Mouse (Mus musculus) brown adipose tissue, adult 24 weeks (tissue): ENCODE measurements at regions not wholly inside any gene's neighbourhood (a gene's known extent, or its start where the extent isn't known, plus 50 kb on each side); places are given as distances from the start of the nearest gene placed in this dataset.

ENCODE experiments used
- H3K27ac ChIP-seq: fragments of 200-500 bp; replicated peaks from 2 replicates; pipeline ENCODE4 v1.5.1; 2012; ENCODE audit warnings: low read depth, mild to moderate bottlenecking, low read length
- H3K4me1 ChIP-seq: fragments of 200-500 bp; 2 replicates; pipeline ENCODE4 v1.6.1; 2012; ENCODE audit warnings: low read length, mixed read lengths; ENCODE audit not compliant: control insufficient read depth, insufficient read depth, insufficient read length
- H3K4me3 ChIP-seq: fragments of 200-500 bp; 2 replicates; pipeline ENCODE4 v1.5.1; 2012; ENCODE audit warnings: low read depth, mild to moderate bottlenecking, low read length, moderate library complexity; ENCODE audit not compliant: insufficient read depth

DNA sequence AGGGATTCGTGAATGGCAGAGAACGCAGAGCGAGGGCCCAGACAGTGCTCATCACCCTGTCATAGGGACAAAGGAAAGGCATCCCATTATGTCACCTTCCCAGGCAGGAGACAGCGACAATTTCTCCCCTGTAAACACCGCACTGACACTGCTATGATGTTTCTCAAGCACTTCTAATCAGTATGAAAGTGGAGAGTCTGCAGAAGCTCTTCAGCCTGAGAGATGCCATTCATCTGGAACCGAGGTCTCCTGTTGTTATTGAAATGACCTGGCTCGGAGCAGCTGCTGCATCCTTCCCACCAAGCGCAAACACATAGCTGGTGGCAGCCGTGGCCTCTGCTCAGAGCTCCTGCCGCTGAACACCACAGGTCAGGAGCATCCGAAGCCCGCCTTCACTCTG is 380.5 kb upstream of the Smim15 start:
- Histone ChIP-seq H3K4me1 (no peaks in the 10 kb centered on the region), H3K27ac (no peak overlapping the region), H3K4me3 (no peak overlapping the region)

DNA sequence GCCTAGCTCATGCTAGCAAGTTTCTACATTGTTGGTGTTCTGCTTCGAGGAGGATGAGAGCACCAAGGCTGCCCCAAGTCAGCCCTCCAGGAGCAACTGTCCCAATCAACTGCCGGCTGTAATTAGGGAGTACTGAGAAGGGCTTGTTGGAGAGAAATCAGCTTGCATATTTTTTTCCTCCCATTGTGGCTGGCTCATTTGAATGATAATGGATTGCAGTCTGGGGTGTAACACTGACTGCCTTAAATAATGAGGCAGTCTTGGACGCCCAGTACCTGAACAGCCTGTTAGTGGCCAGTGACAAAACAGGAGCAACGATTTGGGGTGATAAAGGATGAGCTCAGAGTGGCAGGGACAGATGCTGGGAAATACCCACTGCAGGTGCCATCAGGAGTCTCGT is 382.8 kb upstream of the Smim15 start:
- no peak overlapping the region for H3K27ac ChIP-seq
- H3K4me3 ChIP-seq: no peak overlapping the region
- H3K4me1 ChIP-seq: no peaks in the 10 kb centered on the region

DNA sequence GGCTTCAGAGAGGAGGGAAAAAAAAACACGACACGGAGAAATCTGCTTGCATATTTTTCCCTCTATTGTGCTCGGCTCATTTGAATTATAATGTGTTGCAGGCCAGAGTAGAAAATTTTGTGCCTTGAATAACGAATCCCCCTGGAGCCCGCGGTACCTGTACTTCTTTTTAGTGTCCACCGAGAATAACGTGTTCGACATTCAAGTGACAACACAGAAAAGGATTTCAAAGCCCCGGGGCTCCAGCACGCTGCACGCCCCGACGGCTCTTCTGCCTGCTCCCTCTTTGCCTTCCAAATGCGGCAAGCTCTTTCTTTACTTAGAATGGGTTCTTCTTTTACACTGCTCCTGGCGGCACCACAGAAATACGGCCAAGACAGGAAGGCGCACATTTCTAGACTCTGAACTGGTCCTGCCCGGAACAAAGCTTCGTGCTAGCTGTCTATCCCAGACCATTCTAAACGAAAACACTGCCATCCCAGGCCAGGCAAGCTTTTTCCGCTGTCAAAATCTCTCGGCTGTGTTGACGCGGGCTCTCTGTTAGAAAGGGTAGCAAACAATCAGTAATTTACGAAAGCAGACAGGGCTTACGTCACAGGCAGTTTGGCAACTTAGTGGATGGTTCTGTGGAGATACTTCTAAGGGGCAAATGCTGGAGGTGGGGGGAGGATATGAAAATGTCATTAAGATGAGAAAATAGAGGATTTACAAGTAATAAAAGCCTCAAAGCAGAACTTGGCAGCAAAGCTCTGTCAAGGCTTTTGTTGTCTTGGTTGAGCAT is 398.2 kb upstream of the Smim15 start:
- peak overlapping the region; percentile 38 for H3K4me3 ChIP-seq
- no peaks in the 10 kb centered on the region for H3K4me1 ChIP-seq
- no peak overlapping the region for H3K27ac ChIP-seq

DNA sequence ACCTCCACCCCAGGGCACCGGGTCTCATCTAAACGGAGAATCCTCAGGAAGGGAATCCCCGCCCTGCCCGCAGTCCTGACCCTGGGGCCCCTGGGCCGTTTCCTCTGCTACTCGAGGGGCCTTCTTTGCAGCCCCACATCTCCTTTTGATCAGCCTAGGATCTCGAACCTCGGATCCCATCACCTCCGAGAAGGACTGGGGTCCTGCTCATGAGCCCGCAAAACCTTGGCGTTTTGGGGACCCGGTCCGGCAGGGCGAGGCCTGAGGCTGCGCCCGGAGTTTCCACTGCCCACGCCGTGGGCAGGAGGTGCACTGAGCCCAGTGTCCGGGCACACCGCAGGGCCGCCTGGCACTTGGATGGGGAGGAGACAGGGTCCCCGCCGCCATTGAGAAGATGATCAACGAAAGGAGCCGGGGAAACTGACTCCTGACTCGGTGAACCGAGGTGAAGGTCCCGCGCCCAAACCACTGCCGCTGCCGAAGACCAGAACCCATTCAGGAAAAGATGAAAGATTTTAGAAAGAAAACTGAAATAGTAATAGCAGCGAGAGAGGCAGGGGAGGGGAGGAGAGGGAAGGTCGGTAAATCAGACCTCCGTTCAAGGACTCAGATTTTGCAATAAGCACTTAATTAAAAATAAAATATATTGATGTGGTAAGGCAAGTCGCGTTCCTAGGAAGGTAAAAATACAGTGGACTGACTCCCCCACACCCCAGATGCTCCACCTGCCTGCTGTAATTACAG is 399.0 kb upstream of the Smim15 start:
- Histone ChIP-seq H3K4me3 (peak overlapping the region; percentile 38; the same call in 1 of the 2 replicates), H3K4me1 (no peaks in the 10 kb centered on the region), H3K27ac (no peak overlapping the region)

DNA sequence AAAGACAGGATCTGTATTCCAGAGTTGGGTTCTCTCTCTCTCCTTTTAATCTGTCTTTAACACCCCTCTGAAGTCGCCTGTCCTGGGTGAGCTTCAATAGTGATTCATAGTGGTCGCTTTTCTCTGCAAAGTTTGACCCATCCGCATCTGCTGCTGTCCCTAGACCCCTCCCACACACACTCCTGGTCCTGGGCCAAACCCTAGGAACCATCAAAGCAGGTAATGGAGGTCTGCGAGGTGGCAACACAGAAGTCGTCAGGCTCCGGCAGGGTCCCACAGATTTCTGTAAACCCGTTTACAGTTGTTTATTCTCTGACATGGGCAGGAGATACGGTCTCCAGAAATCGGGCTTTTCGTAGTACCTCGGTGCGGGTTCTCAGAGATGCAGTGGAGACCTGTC is 399.5 kb upstream of the Smim15 start:
- H3K27ac ChIP-seq: no peak overlapping the region
- no peaks in the 10 kb centered on the region for H3K4me1 ChIP-seq
- no peak overlapping the region for H3K4me3 ChIP-seq

DNA sequence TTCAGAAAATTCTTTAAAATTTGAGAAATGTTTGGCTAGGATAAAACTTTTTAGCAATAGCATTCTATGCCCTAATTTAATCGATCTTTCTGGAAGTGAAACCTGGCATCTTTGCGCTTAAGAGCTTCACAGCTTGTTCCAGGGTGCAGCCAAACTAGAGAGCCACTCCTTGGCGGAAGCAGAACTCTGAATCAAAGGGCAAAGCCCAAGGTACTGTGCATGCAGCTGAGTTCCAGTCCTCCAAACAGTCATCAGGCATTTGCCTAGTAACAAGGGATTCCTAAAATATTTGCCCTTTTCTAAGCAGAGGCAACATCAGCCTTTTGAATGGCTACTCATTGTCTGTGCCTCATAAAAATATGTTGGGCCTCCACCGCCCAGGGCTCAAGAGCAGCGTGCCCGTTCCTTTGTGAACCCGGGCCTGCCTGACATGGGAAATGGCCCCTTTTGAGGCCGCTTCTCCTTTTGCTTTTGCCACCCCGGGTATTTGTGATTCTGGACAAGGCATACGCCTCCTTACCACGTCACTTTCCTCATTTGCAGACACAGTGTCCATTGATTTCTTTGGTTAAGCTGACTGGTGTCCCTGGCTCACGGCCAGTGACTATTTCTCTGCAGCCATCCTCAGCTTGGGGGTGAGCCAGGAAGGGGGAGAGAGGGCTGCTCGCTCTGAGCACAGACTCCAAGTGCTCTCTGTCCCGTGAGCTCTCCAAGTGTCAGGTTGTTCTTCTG is 402.2 kb upstream of the Smim15 start:
- H3K4me3 ChIP-seq: no peak overlapping the region
- H3K4me1 ChIP-seq: no peaks in the 10 kb centered on the region
- no peak overlapping the region for H3K27ac ChIP-seq

DNA sequence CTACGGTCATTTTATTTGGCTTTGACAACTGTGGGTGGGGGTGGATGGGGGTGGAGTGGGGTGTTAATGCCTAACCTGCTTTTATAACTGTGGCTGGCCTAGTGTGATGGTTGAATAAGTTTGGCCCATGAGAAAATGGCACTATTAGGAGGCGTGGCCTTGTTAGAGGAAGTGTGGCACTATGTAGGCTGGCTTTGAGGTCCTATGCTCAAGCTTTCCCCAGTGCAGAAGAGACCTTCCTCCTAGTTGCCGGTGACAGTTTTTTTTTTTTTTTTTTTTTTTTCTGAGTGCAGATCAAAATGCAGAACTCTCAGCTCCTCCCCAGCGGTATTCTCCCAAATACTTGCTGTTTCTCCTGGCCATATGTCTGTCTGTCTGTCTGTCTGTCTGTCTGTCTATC is 404.6 kb upstream of the Smim15 start:
- Histone ChIP-seq H3K4me3 (no peak overlapping the region), H3K4me1 (peaks cover under 1% of the 10 kb centered on the region; the same call in 1 of the 2 replicates), H3K27ac (no peak overlapping the region)

DNA sequence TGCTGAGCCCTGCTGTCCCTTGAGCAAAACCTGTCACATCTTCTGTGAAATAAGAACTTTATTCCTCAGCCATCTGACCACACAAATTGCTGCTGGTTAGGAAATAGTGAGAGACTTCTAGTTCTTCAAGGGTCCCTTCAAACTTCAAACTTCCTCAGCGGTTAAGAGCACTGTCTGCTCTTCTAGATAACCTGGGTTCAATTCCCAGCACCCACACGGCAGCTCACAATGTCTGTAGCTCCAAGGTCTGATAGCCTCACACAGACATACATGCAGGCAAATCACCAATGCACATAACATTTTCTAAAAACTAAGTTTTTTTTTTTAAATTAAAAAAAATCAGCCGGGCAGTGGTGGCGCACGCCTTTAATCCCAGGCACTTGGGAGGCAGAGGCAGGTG is 407.0 kb upstream of the Smim15 start:
- no peak overlapping the region for H3K27ac ChIP-seq

DNA sequence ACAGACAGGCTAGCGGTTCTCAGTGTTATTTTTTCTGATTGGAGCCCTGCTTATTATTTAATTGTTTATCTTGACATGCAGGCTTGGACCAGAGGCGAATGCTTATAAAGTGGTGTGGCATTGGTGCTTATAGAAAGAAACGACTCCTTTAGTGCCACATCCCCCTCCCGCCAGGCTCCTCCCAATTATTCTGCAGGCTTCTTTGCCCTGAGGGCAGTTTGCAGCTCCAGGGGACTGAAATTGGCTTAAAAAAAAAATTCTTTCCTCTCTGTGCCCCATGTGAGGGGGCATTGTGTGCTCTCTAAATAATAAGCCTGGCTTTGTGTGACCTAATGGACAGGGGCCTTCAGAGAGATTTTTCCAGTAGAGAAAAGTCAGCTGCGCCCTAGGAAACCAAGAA is 409.1 kb upstream of the Smim15 start:
- H3K4me1 ChIP-seq: peaks cover 2% of the 10 kb centered on the region; the same call in 1 of the 2 replicates
- no peak overlapping the region for H3K4me3 ChIP-seq
- no peak overlapping the region for H3K27ac ChIP-seq

More for the DNA sequence above, 407.0 kb upstream of the Smim15 start:
- Histone ChIP-seq H3K4me3 (no peak overlapping the region), H3K4me1 (peaks cover 2% of the 10 kb centered on the region; the same call in 1 of the 2 replicates)

DNA sequence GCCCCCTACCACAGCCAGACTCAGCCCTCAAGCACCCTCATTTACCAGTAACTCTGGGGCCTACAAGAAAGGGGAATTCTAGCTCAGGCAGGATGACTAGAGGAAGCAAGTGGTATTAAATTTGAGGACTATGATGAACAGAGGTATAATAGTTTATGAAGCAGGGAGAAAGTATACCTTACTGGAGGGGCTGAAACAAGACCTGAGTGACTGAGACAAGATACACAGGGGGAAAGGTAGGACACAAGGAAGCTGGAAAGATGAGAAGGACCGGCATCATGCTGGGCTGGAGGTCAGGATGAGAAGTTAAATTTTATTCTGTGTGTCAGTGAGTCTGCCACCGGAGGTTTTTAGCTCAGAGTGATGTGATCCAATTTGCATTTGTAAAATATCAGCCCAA is 417.2 kb upstream of the Smim15 start:
- no peak overlapping the region for H3K4me3 ChIP-seq

DNA sequence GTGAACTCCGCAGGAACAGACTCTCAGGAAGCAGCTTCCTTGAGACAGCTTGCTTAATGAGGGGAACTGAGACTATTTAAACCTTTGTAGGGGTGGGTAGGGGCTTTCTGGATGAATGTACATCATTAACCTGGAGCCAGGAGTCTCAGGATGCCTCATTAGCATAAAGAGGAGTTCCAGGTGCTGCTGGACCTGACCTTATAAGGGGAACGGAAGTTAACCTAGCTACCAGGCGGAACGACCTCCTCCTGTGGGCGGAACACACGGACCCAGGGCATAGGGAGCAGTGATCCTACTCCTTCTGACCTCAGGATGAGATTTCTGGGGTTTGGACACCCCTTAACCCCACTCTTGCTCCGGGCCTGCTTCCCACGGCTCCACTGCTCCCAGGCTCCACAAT is 417.6 kb upstream of the Smim15 start:
- no peaks in the 10 kb centered on the region for H3K4me1 ChIP-seq
- no peak overlapping the region for H3K27ac ChIP-seq
- H3K4me3 ChIP-seq: no peak overlapping the region

More for the DNA sequence above, 417.2 kb upstream of the Smim15 start:
- H3K4me1 ChIP-seq: no peaks in the 10 kb centered on the region
- H3K27ac ChIP-seq: no peak overlapping the region

DNA sequence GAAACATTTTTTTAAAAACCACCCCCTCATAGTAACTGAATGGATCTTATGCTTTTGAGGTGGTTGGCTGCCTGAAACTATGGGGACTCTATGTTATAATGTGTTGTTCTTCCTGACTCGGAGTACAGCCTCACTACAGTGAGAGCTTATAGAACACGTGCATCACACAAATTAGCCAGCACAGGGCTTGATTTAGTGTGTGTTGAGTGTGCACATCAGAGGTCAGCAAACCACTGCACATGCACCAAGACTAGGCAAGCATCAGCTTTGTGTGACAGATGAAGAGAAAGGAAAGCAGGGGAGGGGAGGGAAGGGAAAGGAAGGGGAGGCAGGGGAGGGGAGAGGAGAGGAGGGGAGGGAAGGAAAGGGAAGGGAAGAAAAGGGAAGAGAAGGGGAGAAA is 422.9 kb upstream of the Smim15 start:
- no peak overlapping the region for H3K27ac ChIP-seq
- no peak overlapping the region for H3K4me3 ChIP-seq
- H3K4me1 ChIP-seq: no peaks in the 10 kb centered on the region

DNA sequence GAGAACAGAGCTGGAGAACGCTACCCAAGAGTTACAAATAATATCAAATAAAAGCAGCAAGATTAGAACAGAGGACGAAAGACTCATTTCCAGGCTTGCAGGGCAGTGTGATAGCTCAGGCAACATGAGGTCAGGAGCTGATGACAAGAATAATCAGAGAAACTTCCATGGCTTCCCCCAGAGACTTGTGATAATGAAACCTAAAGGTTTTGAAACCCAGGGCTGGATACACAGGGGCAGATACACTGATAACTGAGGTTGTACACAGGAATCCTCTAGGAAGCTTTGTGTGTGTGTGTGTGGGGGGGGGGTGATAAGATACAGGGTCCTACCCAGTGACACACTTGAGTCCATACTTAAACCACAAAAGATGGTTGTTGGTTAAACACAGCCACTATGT is 423.4 kb upstream of the Smim15 start:
- no peak overlapping the region for H3K4me3 ChIP-seq
- no peak overlapping the region for H3K27ac ChIP-seq
- H3K4me1 ChIP-seq: no peaks in the 10 kb centered on the region

DNA sequence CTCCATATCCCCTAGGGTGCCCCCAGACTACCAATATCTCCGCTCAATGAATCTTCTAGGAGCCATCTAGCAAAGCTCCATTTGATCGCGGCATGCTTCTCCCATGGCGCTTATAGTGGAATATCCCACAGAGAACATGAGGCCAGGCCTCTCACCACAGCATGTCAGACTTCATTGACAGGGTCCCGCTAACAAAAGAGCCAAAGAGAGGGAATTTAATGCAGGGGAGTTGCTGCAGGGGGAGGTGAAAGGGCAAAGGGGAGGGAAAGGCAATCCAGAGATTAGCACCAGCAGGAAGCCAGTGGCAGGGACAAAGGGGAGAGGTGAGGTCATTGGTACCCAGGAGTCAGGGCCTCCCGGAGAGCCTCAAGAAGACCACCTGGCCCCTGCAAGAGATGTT is 424.0 kb upstream of the Smim15 start:
- Histone ChIP-seq H3K4me1 (no peaks in the 10 kb centered on the region), H3K4me3 (no peak overlapping the region), H3K27ac (no peak overlapping the region)

DNA sequence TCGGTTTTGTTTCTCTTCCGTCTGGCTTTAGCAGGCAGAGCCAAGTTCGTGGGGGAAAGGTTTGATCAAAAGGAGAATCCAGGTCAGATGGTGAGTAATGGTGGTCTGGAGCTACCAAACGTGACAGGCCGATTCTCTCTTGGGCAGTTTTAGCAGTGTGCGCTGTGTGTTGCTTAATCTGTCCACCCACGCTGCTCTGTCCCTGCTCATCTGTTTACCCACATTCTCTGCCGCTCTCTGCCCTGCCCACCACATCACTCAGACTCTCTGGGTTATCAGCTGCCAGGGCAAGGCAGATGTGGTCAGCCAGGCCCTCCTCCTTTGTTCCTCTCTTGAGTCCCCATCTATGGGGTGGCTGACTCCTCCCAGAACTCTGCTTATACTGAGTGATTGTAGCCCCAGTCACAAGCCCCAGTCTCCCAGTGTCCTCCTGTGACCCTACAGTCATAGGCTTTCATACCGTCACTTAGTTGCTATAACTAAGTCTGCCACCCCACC is 424.8 kb upstream of the Smim15 start:
- no peak overlapping the region for H3K27ac ChIP-seq
- H3K4me1 ChIP-seq: no peaks in the 10 kb centered on the region
- no peak overlapping the region for H3K4me3 ChIP-seq
